Mouse (Mus musculus): ENCODE measurements around the gene Upf1. TPM values are rescaled to one million over a fixed set of nuclear protein-coding genes. Genes with fewer than 3 reads are reported as not detected.

Upf1 gene
- total and polyA plus RNA-seq, 2 experiments from 2014 or later, result 9.7 to 45.4 TPM

GRCm38 (mm10) chr8:70329835-70330740, 23.0 kb downstream of the Upf1 start:
- H3K9me3 ChIP-seq (ENCODE audit: low read length), result no peaks in the 10 kb centered on the region
- 0 out of 2 replicates have a peak, but pooled peaks cover 3% of the 10 kb centered on the region for H3K4me1 ChIP-seq (ENCODE audit: insufficient read depth, low read length)
- 16% methylated on average over 43 of the region's 45 CpGs for WGBS
- no peak overlapping the region for H3K4me3 ChIP-seq (ENCODE audit: low read depth, low read length)
- H3K4me2 ChIP-seq (ENCODE audit: low read depth, low read length, poor library complexity, severe bottlenecking), result no peak overlapping the region
- H3K9ac ChIP-seq (replicated peaks; ENCODE audit: low read length, poor library complexity, severe bottlenecking), result no peak overlapping the region
- ATAC-seq (ENCODE audit: low FRiP score) (peak; percentile 6; the same call in 1 of the 2 replicates), DNase-seq (ENCODE audit: low spot score) (no peak)
- TF ChIP-seq CTCF (IDR thresholded peaks at IDR 0.05), result no peak
- no peak overlapping the region; the same call in 1 of the 2 replicates for H3K27ac ChIP-seq (ENCODE audit: low read depth, low read length)
- no peaks in the 10 kb centered on the region for H3K27me3 ChIP-seq (ENCODE audit: insufficient read depth, low read length)
- peaks cover 57% of the 10 kb centered on the region for H3K36me3 ChIP-seq (ENCODE audit: insufficient read depth, low read length)

GRCm38 (mm10) chr8:70329124-70329834, 23.8 kb downstream of the Upf1 start, which contains the start of gene Gdf1:
Gene Gdf1 (plus strand): TSS chr8:70329817.
- H3K27ac ChIP-seq (ENCODE audit: low read depth, low read length), result no peak within 1 kb of the TSS; the same call in 1 of the 2 replicates
- no peak for DNase-seq (ENCODE audit: low spot score)

GRCm38 (mm10) chr8:70327512-70327911, 25.6 kb downstream of the Upf1 start:
- 93% methylated on average over 6 of the region's 6 CpGs for WGBS
- Histone ChIP-seq H3K4me1 (ENCODE audit: insufficient read depth, low read length) (0 out of 2 replicates have a peak, but pooled peaks cover 3% of the 10 kb centered on the region), H3K4me2 (ENCODE audit: low read depth, low read length, poor library complexity, severe bottlenecking) (no peak overlapping the region), H3K9ac (replicated peaks; ENCODE audit: low read length, poor library complexity, severe bottlenecking) (no peak overlapping the region), H3K27ac (ENCODE audit: low read depth, low read length) (no peak overlapping the region), H3K9me3 (ENCODE audit: low read length) (no peaks in the 10 kb centered on the region), H3K36me3 (ENCODE audit: insufficient read depth, low read length) (peaks cover 51% of the 10 kb centered on the region), H3K4me3 (ENCODE audit: low read depth, low read length) (no peak overlapping the region), H3K27me3 (ENCODE audit: insufficient read depth, low read length) (no peaks in the 10 kb centered on the region)
- DNase-seq (ENCODE audit: low spot score) (no peak), ATAC-seq (ENCODE audit: low FRiP score) (no peak)
- no peak for TF ChIP-seq CTCF (IDR thresholded peaks at IDR 0.05)

More at GRCm38 (mm10) chr8:70329124-70329834, 23.8 kb downstream of the Upf1 start, which contains the start of gene Gdf1:
- ATAC-seq (ENCODE audit: low FRiP score), result no peak
- H3K9ac ChIP-seq (replicated peaks; ENCODE audit: low read length, poor library complexity, severe bottlenecking), result no peak within 1 kb of the TSS
- no peaks in the 10 kb centered on the region for H3K9me3 ChIP-seq (ENCODE audit: low read length)
- H3K4me1 ChIP-seq (ENCODE audit: insufficient read depth, low read length), result 0 out of 2 replicates have a peak, but pooled peaks cover 3% of the 10 kb centered on the region
- peaks cover 57% of the 10 kb centered on the region for H3K36me3 ChIP-seq (ENCODE audit: insufficient read depth, low read length)
- H3K27me3 ChIP-seq (ENCODE audit: insufficient read depth, low read length), result no peaks in the 10 kb centered on the region
- no peak within 1 kb of the TSS for H3K4me3 ChIP-seq (ENCODE audit: low read depth, low read length)
- WGBS, result 35% methylated on average over 14 of the region's 14 CpGs
- no peak within 1 kb of the TSS for H3K4me2 ChIP-seq (ENCODE audit: low read depth, low read length, poor library complexity, severe bottlenecking)
- no peak for TF ChIP-seq CTCF (IDR thresholded peaks at IDR 0.05)

DNA sequence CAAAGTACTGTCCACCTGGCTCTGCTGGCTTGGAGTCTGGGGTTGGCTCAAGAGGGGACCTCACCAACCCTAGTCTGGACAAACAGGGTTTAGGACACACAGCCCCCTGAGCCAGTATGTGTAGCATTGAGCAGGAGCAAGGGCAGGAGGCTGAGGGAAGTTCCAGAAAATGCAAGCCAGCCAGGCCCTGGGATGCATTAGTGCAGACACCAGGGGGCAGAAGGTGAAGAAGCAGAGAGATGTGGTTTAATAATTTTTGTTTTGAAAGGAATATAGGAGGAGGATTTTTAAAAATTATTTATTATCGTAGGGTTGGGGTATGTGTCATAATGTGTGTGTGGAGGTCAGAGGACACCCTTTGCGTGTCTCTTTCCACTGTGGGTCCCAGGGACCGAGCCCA, 29.4 kb downstream of the Upf1 start:
- Histone ChIP-seq H3K4me1 (ENCODE audit: insufficient read depth, low read length) (no peaks in the 10 kb centered on the region), H3K9me3 (ENCODE audit: low read length) (no peaks in the 10 kb centered on the region), H3K36me3 (ENCODE audit: insufficient read depth, low read length) (peaks cover 54% of the 10 kb centered on the region), H3K27me3 (ENCODE audit: insufficient read depth, low read length) (no peaks in the 10 kb centered on the region), H3K27ac (ENCODE audit: low read depth, low read length) (no peak overlapping the region), H3K9ac (replicated peaks; ENCODE audit: low read length, poor library complexity, severe bottlenecking) (no peak overlapping the region), H3K4me2 (ENCODE audit: low read depth, low read length, poor library complexity, severe bottlenecking) (no peak overlapping the region), H3K4me3 (ENCODE audit: low read depth, low read length) (no peak overlapping the region)
- DNase-seq (ENCODE audit: low spot score), result no peak
- no peak for ATAC-seq (ENCODE audit: low FRiP score)
- TF ChIP-seq CTCF (IDR thresholded peaks at IDR 0.05), result no peak
- WGBS, result 94% methylated on average over 3 of the region's 3 CpGs

- DNase-seq (ENCODE audit: low spot score) (no peak), ATAC-seq (ENCODE audit: low FRiP score) (no peak)
- no peak for TF ChIP-seq CTCF (IDR thresholded peaks at IDR 0.05)
- Histone ChIP-seq H3K4me3 (ENCODE audit: low read depth, low read length) (peak overlapping the region; percentile 62; the same call in 1 of the 2 replicates), H3K9ac (replicated peaks; ENCODE audit: low read length, poor library complexity, severe bottlenecking) (no peak overlapping the region), H3K36me3 (ENCODE audit: insufficient read depth, low read length) (peaks cover 34% of the 10 kb centered on the region), H3K27me3 (ENCODE audit: insufficient read depth, low read length) (no peaks in the 10 kb centered on the region), H3K27ac (ENCODE audit: low read depth, low read length) (peak overlapping the region; percentile 92), H3K4me1 (ENCODE audit: insufficient read depth, low read length) (0 out of 2 replicates have a peak, but pooled peaks cover 5% of the 10 kb centered on the region), H3K9me3 (ENCODE audit: low read length) (no peaks in the 10 kb centered on the region), H3K4me2 (ENCODE audit: low read depth, low read length, poor library complexity, severe bottlenecking) (peak overlapping the region; percentile 91)
- whole genome bisulfite sequencing, result 82% methylated on average over 5 of the region's 5 CpGs
These were observed 35.2 kb downstream of the Upf1 start for GRCm38 (mm10) chr8:70317872-70318271.
